Mouse (Mus musculus) cortical plate, adult 2 months (tissue): Measurements from ENCODE around the gene Ptpdc1.

Experiments used
- CTCF ChIP-seq: fragments of 200-500 bp; IDR thresholded peaks from 2 replicates; pipeline ENCODE4 v1.5.1; 2011; ENCODE audit warnings: mild to moderate bottlenecking, control low read depth, low read length; ENCODE audit not compliant: insufficient read depth; ENCODE audit errors: extremely low read depth
- POLR2A ChIP-seq: fragments of 200-500 bp; IDR thresholded peaks from 2 replicates; pipeline ENCODE4 v1.6.1; 2011; ENCODE audit warnings: mild to moderate bottlenecking, low read length, control low read depth; ENCODE audit not compliant: insufficient read depth; ENCODE audit errors: extremely low read depth

GRCm38 (mm10) chr13:48561481-48561880 is 64.0 kb downstream of the Ptpdc1 start:
- TF ChIP-seq CTCF (no peak), POLR2A (no peak)
